Mouse (Mus musculus): ENCODE data around the gene U2af1l4. TPM values are rescaled to one million over a fixed set of nuclear protein-coding genes. Genes with fewer than 3 reads are reported as not detected.

Gene U2af1l4
- polyA plus RNA-seq, 1 experiment from 2014 or later, result 82.4 TPM

DNA sequence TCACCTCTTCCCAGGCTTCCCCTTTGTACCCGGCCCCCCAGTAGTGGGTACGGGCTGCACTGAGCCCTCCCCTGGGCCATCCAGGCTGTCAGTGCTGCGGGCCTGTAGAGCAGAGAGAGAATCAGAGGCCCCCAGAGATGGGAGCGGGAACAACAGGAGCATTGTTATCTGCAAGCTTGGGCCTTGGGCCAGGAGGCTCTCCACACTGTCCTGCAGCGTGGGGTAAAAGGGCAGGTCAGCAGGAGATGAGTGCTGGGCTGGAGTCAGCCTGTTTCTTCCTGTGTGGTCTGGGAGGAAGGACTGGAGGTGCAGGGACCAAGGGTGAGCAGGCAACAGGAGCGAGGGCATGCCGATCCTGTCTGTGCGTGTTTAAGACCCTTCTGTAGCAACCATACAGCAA, 30.2 kb upstream of the U2af1l4 start:
- H3K9me3 ChIP-seq (replicated peaks), result no peaks in the 10 kb centered on the region
- H3K27me3 ChIP-seq (replicated peaks), result 0 out of 2 replicates have a peak, but pooled peaks cover 11% of the 10 kb centered on the region
- H3K4me3 ChIP-seq, result no peak overlapping the region
- ATAC-seq (ENCODE audit: insufficient number of reproducible peaks, low FRiP score), result no peak
- peak overlapping the region; percentile 15; the same call in 1 of the 2 replicates for H3K9ac ChIP-seq
- 36% methylated on average over 8 of the region's 8 CpGs for WGBS
- H3K4me1 ChIP-seq (replicated peaks), result peaks cover 33% of the 10 kb centered on the region
- H3K27ac ChIP-seq (ENCODE audit: poor library complexity, severe bottlenecking), result no peak overlapping the region
- H3K4me2 ChIP-seq, result peak overlapping the region; percentile 96
- peaks cover 38% of the 10 kb centered on the region for H3K36me3 ChIP-seq

DNA sequence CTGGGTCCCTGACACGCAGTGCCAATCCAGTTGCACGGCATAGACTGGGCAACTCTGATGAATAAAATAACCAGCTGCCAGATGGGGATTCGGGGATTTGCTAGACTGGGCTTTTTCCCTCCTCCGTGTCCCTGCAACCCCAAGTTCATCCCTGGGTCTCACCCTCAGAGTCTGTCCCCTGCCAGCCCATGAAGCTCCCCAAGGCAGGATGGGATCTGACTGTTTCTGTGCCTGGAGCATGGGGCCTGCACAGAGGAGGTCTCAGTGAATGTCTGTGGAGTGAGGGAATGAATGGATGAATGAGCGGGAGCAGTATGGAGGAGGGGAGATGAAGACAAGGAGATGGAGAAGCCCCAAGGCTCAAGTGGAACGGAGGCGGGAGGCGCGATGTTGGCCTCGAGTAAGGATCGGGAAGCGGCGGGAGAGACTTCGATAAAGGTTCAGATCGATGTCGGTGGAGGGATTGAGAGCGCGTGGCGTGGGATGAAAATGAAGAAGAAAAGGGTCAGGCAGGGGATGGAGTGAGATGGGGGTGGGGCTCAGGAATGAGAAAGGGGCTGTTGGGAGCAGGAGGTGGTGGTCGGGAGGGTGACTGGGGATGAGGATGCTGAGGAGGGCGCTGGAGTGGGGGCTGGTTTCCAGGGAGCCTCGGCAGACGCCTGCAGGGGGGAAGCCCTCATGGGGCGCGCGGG, 29.0 kb upstream of the U2af1l4 start:
- peaks cover 32% of the 10 kb centered on the region for H3K36me3 ChIP-seq

DNA sequence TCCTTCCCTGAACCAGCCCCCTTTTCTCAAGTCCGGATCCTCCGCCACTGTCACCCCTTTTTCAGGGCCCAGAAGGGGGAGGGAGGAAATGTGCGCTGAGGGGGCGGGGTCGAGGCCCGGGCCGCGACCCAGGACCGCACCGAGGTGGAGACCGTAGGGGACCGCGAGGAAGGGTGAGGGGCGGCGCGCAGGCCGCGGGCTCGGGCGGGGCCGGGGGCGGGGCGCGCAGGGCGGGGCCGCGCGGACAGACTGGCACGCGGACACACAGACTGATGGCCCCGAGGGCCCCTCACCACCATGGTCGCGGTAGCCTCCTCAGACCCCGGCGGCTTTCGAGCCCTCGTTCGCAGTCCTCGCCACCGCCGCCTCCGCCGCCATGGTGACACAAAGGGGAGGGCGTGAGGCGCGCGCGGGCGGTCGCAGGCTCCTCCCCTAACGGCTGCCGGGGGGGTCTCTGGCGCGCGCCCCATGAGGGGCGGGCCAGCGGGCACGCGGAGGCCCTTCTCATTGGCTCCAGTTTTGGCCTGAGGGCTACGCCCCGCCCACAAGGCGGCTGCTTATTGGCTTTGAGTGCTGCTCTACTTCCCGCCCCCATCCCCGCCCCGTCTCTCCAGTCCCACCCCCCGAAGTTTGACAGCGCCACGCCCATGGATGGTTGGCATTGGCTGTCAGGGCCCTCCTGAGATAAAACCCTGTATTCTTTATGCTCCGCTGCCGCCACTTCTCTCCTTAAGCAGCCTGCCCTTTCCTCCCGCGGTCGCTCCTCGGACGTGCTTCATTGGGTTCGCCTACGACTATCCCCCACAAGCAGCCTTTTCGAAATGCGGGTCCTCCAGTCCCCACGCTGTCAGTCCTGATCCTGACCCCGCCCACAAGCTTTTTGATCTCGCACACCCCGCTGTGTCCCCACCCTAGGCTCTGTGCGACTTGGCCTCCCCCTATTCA, 28.2 kb upstream of the U2af1l4 start, which contains the start of gene Arhgap33:
Gene Arhgap33 (minus strand): TSS at position 428 of the 945 bp plus-strand sequence.
- Histone ChIP-seq H3K9ac (peak within 1 kb of the TSS; percentile 80), H3K36me3 (peaks cover 32% of the 10 kb centered on the region), H3K27me3 (replicated peaks) (0 out of 2 replicates have a peak, but pooled peaks cover 11% of the 10 kb centered on the region), H3K27ac (ENCODE audit: poor library complexity, severe bottlenecking) (0 out of 2 replicates have a peak within 1 kb of the TSS, but pooled peaks have one; percentile 20), H3K9me3 (replicated peaks) (no peaks in the 10 kb centered on the region), H3K4me1 (replicated peaks) (peaks cover 33% of the 10 kb centered on the region), H3K4me2 (peak within 1 kb of the TSS; percentile 96), H3K4me3 (peak within 1 kb of the TSS; percentile 74)
- ATAC-seq (ENCODE audit: insufficient number of reproducible peaks, low FRiP score), result peak; percentile 95
- under 1% methylated on average over 56 of the region's 84 CpGs for WGBS

More for the DNA sequence above, 29.0 kb upstream of the U2af1l4 start:
- WGBS, result 9% methylated on average over 26 of the region's 26 CpGs
- Histone ChIP-seq H3K9ac (peak overlapping the region; percentile 80), H3K9me3 (replicated peaks) (no peaks in the 10 kb centered on the region), H3K27ac (ENCODE audit: poor library complexity, severe bottlenecking) (no peak overlapping the region), H3K4me1 (replicated peaks) (peaks cover 33% of the 10 kb centered on the region), H3K4me2 (peak overlapping the region; percentile 96), H3K4me3 (peak overlapping the region; percentile 74), H3K27me3 (replicated peaks) (0 out of 2 replicates have a peak, but pooled peaks cover 11% of the 10 kb centered on the region)
- ATAC-seq (ENCODE audit: insufficient number of reproducible peaks, low FRiP score), result no peak; the same call in 1 of the 2 replicates

DNA sequence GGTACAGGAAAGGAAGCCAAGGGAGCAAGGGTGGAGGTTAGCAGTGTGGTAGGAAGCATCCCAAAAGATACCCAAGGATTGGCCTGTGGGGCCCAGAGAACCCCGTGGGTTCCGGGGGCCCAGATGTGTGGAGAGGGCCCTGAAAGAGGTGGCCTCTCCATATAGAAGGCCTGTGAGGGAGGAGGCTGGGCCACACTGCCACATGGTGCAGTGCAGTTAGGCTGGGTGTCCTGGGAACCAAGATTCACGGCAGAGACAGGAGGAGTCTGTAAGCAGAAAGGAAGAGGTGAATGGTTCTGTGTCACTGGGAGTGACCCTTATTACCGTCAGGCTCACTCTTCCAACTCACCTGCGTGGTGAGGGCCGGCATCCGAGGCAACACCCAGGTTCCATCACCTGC, 22.5 kb upstream of the U2af1l4 start:
- H3K27me3 ChIP-seq (replicated peaks), result no peaks in the 10 kb centered on the region
- H3K4me3 ChIP-seq, result no peak overlapping the region
- H3K4me2 ChIP-seq, result no peak overlapping the region
- no peak for ATAC-seq (ENCODE audit: insufficient number of reproducible peaks, low FRiP score)
- H3K36me3 ChIP-seq, result peaks cover 55% of the 10 kb centered on the region
- no peak overlapping the region for H3K9ac ChIP-seq
- peaks cover 3% of the 10 kb centered on the region for H3K4me1 ChIP-seq (replicated peaks)
- H3K9me3 ChIP-seq (replicated peaks), result no peaks in the 10 kb centered on the region
- H3K27ac ChIP-seq (ENCODE audit: poor library complexity, severe bottlenecking), result no peak overlapping the region
- WGBS, result 88% methylated on average over 7 of the region's 7 CpGs

DNA sequence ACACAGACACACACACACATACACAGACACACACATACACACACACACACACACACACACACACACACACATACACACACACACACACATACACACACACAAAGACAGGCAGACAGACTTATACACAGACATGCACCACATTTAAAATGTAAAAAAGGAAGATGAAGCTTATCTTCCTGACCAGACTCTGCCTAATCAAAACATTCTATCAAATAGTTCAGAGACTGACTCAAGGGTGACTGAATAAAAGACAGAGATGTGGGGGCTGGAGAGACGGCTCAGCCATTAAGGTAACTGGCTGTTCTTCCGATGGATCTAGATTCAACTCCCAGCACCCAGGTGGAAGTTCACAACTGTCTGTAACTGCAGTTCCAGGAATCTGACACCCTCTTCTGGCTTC, 18.8 kb upstream of the U2af1l4 start:
- Histone ChIP-seq H3K4me1 (replicated peaks) (no peaks in the 10 kb centered on the region), H3K9ac (no peak overlapping the region), H3K36me3 (peaks cover 73% of the 10 kb centered on the region), H3K27me3 (replicated peaks) (no peaks in the 10 kb centered on the region), H3K27ac (ENCODE audit: poor library complexity, severe bottlenecking) (no peak overlapping the region), H3K9me3 (replicated peaks) (no peaks in the 10 kb centered on the region), H3K4me3 (no peak overlapping the region), H3K4me2 (no peak overlapping the region)
- no peak for ATAC-seq (ENCODE audit: insufficient number of reproducible peaks, low FRiP score)
- WGBS, result 89% methylated on average over 2 of the region's 2 CpGs

DNA sequence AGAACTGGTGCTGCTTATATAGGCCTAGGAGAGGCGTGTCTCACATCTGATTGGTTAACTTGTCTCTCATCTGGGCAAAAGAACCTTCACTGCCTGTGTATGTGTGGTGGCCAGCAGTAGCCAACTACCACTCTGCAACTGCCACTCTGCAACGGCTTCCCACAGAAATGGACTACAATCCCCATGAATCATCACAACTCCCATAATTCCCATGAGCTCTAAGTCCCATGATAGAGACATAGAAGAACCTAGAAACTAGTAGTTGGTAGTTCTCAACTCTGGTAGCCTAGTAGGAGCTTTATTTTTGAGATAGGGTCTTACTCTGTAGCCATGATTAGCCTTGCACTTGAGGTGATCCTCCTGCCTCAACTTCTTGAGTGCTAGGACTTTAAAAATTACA, 13.2 kb upstream of the U2af1l4 start:
- no peaks in the 10 kb centered on the region for H3K27me3 ChIP-seq (replicated peaks)
- peaks cover 12% of the 10 kb centered on the region for H3K4me1 ChIP-seq (replicated peaks)
- 71% methylated on average over 2 of the region's 2 CpGs for WGBS
- no peaks in the 10 kb centered on the region for H3K9me3 ChIP-seq (replicated peaks)
- ATAC-seq (ENCODE audit: insufficient number of reproducible peaks, low FRiP score), result no peak
- no peak overlapping the region for H3K4me2 ChIP-seq
- H3K9ac ChIP-seq, result no peak overlapping the region
- H3K36me3 ChIP-seq, result peaks cover 39% of the 10 kb centered on the region
- no peak overlapping the region for H3K27ac ChIP-seq (ENCODE audit: poor library complexity, severe bottlenecking)
- H3K4me3 ChIP-seq, result no peak overlapping the region

DNA sequence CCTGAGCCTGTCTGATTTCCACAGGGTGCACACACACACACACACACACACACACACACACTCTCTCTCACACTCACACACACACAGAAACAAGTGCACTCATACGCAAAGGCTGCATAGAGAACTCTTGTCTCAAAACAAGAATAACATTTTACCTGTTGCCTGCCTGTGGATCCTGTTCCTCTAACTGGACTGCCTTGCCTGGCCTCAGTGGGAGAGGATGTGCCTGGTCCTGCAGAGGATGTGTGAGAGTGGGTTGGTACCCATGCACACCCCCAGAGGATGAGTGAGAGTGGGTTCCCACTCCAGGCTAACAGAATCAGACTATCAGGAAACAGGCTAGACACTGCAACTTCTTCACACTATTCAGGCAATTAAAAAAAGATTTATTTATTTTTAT, 12.5 kb upstream of the U2af1l4 start:
- no peak overlapping the region for H3K9ac ChIP-seq
- ATAC-seq (ENCODE audit: insufficient number of reproducible peaks, low FRiP score), result no peak
- 95% methylated on average over 1 of the region's 1 CpGs for WGBS
- peaks cover 41% of the 10 kb centered on the region for H3K36me3 ChIP-seq
- no peak overlapping the region for H3K4me2 ChIP-seq
- no peaks in the 10 kb centered on the region for H3K27me3 ChIP-seq (replicated peaks)
- H3K27ac ChIP-seq (ENCODE audit: poor library complexity, severe bottlenecking), result no peak overlapping the region
- no peak overlapping the region for H3K4me3 ChIP-seq
- no peaks in the 10 kb centered on the region for H3K9me3 ChIP-seq (replicated peaks)
- H3K4me1 ChIP-seq (replicated peaks), result peaks cover 12% of the 10 kb centered on the region

DNA sequence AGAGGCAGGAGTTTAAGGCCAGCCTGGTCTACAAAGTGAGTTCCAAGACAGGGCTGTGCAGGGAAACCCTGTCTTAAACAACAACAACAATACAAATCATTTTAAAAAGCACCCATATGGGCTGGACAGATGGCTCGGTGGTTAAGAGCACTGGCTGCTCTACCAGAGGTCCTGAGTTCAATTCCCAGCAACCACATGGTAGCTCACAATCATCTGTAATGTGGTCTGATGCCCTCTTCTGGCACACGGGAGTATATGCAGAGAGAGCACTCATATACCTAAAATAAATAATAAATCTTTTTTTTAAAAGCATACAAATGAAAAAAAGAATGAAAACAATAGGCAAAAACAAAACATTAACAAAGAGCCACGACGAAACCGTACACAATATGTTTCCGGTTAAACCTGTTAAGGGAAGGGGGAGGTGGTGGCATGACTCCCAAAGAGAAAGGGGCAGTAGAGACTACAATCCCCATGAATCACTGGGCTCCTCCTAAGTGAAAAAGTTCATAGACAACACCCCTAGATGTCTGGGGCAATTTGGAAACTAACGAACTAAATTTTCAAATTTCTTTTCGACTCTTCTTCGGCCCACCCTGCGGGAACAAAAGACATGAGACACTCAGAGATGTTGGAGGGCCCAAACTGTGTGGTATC, 11.5 kb upstream of the U2af1l4 start:
- Histone ChIP-seq H3K4me2 (peak overlapping the region; percentile 54), H3K4me1 (replicated peaks) (peaks cover 12% of the 10 kb centered on the region), H3K9me3 (replicated peaks) (no peaks in the 10 kb centered on the region), H3K27me3 (replicated peaks) (no peaks in the 10 kb centered on the region), H3K9ac (peak overlapping the region; percentile 81), H3K4me3 (peak overlapping the region; percentile 66), H3K36me3 (peaks cover 42% of the 10 kb centered on the region), H3K27ac (ENCODE audit: poor library complexity, severe bottlenecking) (peak overlapping the region; percentile 95)
- 4% methylated on average over 10 of the region's 10 CpGs for WGBS
- peak; percentile 71 for ATAC-seq (ENCODE audit: insufficient number of reproducible peaks, low FRiP score)

DNA sequence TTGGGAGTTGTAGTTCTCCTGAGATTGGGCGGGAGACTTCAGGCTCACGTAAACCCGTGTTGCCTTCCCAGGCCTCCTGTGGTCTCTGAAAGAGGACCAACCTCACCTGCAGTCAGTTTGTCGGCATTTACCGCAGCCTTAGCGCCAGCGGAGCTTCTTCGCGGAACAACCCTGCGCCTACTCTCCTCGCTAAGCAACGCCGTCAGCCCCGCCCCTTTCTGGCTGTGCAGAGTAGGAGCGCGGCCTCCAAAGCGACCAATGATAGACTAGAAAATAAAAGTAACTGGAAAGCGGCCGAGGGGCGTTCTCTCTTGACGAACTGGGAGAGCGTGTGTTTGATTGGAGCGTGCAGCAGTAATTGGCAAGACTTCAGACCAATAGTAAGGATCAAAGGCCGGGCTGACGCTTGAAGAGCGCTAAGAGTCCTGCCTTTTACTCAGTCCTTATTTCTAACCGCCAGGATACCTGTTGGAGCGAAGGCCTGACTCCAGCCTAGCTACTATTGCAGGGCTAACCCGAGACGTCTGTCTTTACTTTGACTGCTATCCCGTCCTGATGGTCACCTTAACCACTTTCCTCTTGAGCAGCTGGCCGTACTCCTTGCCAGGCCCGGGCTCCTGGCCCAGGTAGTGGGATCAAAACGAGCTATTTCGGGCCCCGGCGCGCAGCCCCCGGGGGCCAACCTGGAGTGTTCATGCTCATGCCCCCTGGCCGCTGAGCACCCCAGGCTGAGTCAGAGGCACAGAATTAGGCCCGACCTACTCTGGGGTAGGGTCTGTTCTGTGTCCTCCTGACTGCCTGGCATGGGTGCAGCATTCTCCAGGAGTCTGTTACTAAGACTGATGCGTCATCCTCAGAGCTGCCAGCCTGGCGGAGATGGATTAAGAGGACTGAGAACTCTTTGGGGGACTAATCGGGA, 10.7 kb upstream of the U2af1l4 start, which contains the start of the genes Hspb6 and Proser3:
Gene Hspb6 (plus strand): TSS at position 77 of the 919 bp plus-strand sequence.
Gene Proser3 (minus strand): TSS at position 198 of the 919 bp plus-strand sequence.
- under 1% methylated on average over 44 of the region's 44 CpGs for WGBS
- H3K36me3 ChIP-seq, result peaks cover 50% of the 10 kb centered on the region
- H3K4me3 ChIP-seq, result peak within 1 kb of the TSS; percentile 66
- no peaks in the 10 kb centered on the region for H3K9me3 ChIP-seq (replicated peaks)
- H3K9ac ChIP-seq, result peak within 1 kb of the TSS; percentile 81
- peak within 1 kb of the TSS; percentile 95 for H3K27ac ChIP-seq (ENCODE audit: poor library complexity, severe bottlenecking)
- peak within 1 kb of the TSS; percentile 82 for H3K4me2 ChIP-seq
- no peaks in the 10 kb centered on the region for H3K27me3 ChIP-seq (replicated peaks)
- H3K4me1 ChIP-seq (replicated peaks), result peaks cover 12% of the 10 kb centered on the region
- ATAC-seq (ENCODE audit: insufficient number of reproducible peaks, low FRiP score), result peak; percentile 95

All from heart, embryonic 12.5 days (tissue).